Mouse (Mus musculus): Measurements from ENCODE around the gene Acsl5. TPM values are rescaled to one million over a fixed set of nuclear protein-coding genes. Genes with fewer than 3 reads are reported as not detected.
A peak's percentile ranks its signal among the peaks of the same experiment; 100 is the strongest.

Acsl5 gene
- total RNA-seq, 2 experiments from 2014 or later: 42.9 to 47.9 TPM

DNA sequence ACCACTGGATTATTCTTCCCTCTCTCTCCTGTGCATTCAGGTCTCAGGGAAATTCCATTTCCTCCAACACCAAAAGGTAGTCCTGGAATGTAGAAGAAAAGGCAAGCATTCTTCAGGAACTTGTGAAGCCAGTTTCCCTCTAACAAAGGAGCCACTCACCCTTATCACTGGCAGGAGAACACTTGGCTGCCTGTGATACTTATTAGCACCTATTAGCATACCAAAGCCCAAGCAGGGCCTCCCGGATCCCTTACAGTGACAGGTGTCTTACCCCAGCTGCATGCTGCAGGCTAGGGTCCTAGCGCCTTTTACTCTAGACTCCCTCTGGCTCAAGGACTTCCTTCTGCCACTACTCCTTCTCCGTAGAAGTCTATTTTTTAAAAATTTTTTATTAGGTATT is 19.7 kb downstream of the Acsl5 start:
- no peak for DNase-seq (ENCODE audit: low spot score in 2 of 2)
- intact Hi-C loops (cut with DNase I): no loop called here

DNA sequence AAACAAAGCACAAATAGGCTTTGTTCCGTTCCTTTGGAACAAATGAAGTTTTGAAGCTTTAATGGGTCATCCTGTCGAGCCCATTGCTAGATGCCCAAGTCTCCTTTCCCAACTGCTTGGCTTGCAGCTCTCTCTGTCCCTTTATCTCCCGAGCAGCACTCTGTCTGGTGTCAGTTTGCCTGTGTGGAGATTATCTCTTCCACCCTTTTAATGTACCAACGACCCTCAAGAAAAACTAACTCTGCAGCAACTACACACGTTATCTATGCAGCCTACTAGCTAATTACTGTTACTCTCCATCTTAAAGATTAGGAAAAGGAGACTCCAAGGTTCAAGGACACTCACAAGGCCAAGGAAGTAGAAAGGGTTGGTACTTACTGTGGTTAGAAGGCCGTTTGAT is 21.6 kb downstream of the Acsl5 start:
- DNase-seq (ENCODE audit: low spot score in 2 of 2): no peak
- intact Hi-C loops (cut with DNase I): no loop called here

- intact Hi-C loops (cut with DNase I): no loop called here
- no peak for DNase-seq (ENCODE audit: low spot score in 2 of 2)
Observed at GRCm38 (mm10) chr19:55276100-55276499, 24.4 kb downstream of the Acsl5 start.

- no peak for DNase-seq (ENCODE audit: low spot score in 2 of 2)
- intact Hi-C loops (cut with DNase I): no loop called here
Observed at GRCm38 (mm10) chr19:55276770-55277169, 25.0 kb downstream of the Acsl5 start.

GRCm38 (mm10) chr19:55284093-55284492 is 32.4 kb downstream of the Acsl5 start:
- DNase-seq (ENCODE audit: low spot score in 2 of 2): no peak
- intact Hi-C loops (cut with DNase I): no loop called here

DNA sequence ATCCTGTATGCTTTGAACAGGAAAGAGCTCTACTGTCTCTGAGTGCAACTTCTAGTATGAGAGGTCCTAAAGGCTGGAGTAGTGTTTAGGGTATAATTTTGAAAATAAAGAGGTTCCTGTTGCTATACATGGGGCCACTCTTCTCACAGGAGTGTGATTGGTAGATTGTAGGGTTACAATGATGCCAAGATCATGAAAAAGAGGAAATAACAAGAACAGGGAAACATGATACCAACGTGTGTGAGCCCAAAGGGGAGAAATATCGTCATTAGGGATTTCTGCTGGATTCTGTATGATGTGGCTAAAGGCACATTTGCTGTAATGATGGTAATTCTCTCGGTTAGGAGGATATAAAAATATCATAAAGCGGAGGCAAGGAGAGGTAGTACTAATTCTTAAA is 34.3 kb downstream of the Acsl5 start:
- DNase-seq (ENCODE audit: low spot score in 2 of 2): no peak
- intact Hi-C loops (cut with DNase I): no loop called here

DNA sequence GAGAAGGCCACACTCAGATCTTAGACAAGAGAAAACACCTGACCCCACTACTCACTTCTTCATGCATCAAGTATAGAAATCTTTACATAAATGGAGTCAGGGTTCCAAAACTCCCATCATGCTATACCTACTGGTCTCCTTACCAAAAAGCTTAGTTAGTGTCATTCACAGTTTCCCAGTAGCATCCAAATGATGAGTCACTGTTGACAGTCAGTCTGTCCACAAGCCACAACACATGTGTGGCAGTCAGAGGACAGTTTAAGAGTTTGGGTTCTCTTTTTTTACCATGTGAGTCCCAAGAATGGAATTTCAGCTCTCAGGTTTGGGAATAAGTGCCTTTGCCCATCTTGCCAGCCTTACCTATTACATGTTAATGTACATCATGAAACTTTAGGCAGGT is 37.2 kb downstream of the Acsl5 start:
- no peak for DNase-seq (ENCODE audit: low spot score in 2 of 2)
- intact Hi-C loops (cut with DNase I): no loop called here

- DNase-seq (ENCODE audit: low spot score in 2 of 2): no peak
- intact Hi-C loops (cut with DNase I): no loop called here
Observed at GRCm38 (mm10) chr19:55290621-55291270, 39.0 kb downstream of the Acsl5 start.

DNA sequence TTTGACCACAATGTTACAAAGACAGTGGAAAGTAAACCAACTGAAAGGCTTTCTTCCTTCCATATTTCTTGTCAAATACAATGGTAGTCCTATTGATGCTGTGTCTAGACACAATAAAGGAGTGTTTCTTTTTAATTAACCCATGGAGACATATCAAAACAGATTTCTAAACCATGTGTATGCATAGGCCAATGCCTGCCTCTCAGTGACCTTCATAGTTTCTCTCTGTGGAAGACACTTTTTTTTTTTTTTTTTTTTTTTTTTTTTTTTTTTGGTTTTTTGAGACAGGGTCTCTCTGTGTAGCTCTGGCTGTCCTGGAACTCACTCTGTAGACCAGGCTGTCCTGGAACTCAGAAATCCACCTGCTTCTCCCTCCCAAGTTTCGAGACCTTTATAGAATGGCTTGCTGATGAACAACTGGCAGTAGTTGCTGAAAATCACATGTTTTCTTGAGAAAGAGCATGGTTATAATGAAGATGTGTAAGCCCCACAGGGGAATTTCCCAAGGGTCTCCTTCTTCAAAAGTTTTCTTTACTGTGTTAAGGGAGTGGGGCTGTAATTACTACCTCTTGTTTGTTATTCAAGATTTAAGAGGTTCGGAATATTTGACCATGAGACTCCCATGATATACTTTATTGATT is 40.6 kb downstream of the Acsl5 start:
- intact Hi-C loops (cut with DNase I): no loop called here
- DNase-seq (ENCODE audit: low spot score in 2 of 2): no peak

GRCm38 (mm10) chr19:55293175-55293574 is 41.4 kb downstream of the Acsl5 start:
- intact Hi-C loops (cut with DNase I): no loop called here
- DNase-seq (ENCODE audit: low spot score in 2 of 2): no peak

- intact Hi-C loops (cut with DNase I): no loop called here
- no peak for DNase-seq (ENCODE audit: low spot score in 2 of 2)
Observed at GRCm38 (mm10) chr19:55295075-55295474, 43.3 kb downstream of the Acsl5 start.

- intact Hi-C loops (cut with DNase I): no loop called here
- DNase-seq (ENCODE audit: low spot score in 2 of 2): no peak
Observed at GRCm38 (mm10) chr19:55295556-55295955, 43.8 kb downstream of the Acsl5 start.

DNA sequence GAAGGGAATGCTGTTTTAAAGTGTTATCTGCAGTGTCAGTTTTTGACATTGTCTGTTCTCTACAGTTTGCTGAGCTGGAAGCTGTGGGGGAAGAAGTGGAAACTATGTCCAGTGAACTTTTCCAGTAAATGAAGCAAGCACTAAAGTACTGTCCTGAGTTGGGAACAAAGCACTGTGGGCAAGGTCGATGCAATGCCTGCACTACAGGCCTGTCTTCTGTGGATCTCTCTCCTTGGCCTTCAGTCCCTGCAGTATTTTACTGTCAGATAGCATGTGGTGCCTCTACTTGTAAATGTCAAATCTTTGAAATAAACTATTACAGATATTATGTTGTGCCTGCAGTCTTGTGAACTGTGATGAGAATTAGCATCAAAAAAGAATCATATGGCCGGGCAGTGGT is 44.6 kb downstream of the Acsl5 start:
- DNase-seq (ENCODE audit: low spot score in 2 of 2): no peak
- intact Hi-C loops (cut with DNase I): no loop called here

DNA sequence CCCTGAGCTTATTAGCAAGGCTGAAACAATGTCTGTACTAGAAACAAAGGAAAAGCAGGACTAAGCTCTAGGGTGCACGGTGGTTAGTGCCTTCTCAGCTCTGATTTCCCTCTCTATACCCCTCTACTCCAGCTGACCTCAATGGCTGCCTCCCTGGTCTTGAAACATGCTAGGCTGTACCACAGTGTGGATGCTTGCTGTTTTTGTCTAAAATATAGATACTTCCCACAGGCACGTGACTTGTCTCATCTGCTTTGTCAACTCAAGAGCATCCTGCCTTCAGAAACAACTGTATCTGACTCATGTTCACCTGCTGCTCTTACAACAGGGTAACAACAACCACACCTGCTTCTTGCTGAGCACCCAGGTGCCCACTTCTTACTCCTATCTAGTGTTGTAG is 45.8 kb downstream of the Acsl5 start:
- no peak for DNase-seq (ENCODE audit: low spot score in 2 of 2)
- intact Hi-C loops (cut with DNase I): no loop called here

DNA sequence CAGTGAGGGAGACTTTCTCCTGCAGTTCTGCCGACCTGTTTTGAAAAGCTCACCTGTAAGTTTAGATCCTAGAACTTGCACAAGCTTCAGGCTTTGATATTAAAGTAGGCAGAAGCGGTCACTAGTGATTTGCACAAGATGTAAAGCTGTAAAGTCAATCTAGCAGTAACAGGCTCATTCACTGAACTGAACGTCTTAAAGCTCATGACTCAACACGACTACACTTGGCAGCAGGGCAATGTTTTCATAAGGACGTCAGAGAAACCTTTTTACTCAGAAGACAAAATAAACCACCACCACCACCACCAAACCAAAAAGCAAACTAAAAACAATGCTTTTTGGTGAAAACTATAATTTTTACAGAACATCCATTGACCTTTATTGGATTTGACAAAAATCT is 46.2 kb downstream of the Acsl5 start:
- intact Hi-C loops (cut with DNase I): no loop called here
- no peak for DNase-seq (ENCODE audit: low spot score in 2 of 2)

DNA sequence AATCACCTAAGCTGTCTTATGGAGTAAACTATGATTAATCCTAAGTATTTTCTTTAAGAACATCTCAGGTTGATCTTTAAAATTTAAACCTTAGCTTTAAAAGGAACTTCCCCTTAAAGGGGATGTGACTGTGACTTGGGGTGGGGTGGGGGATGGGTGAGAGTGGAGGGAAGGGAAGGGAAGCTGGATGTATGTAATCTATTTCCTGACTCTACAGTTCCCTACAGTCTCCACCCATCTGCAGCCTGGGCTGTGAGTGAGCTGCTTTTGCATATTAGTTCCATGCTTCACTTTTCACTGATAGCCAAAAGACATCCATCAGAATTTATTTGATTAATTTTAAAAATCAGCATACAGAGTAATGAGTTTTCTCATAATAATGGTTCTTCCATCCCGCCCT is 47.6 kb downstream of the Acsl5 start:
- no peak for DNase-seq (ENCODE audit: low spot score in 2 of 2)
- intact Hi-C loops (cut with DNase I): no loop called here

DNA sequence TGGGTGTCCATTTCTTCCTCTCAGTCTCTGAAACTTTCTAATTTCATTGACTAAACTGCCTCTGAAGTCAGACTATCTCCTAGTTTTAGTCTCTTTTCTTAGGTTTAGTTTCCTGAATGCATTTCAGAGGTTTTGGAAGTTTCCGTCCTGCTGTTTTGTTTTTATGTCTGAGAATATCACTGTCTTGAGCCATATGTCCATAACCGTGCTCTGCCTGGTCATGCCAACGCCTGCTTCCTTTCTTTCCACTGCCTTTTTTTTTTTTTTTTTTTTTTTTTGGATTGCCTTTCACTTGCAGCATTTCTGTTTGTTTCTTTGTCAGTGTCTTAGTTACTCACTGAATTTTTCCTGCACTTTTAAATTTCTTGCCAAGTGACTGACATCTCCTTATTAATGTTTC is 48.8 kb downstream of the Acsl5 start:
- intact Hi-C loops (cut with DNase I): no loop called here
- DNase-seq (ENCODE audit: low spot score in 2 of 2): no peak

DNA sequence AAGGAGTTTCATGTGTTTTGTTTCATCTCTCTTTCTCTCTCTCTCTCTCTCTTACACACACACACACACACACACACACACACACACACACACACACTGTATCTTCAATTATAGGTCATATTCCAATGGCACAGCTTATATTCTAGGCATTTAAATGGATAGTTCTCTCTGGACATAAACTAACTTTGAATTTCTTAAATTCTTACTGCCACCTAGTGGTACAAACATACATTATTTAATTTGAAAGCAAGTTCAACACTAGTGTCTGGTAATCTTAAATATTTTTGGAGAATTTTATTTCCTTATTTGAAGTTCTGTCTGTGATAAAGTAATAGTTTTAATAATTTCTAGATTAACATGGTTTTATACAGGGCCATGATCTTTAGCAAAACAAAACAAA is 53.3 kb downstream of the Acsl5 start:
- intact Hi-C loops (cut with DNase I): no loop called here
- DNase-seq (ENCODE audit: low spot score in 2 of 2): no peak

GRCm38 (mm10) chr19:55311874-55312273 is 60.1 kb downstream of the Acsl5 start:
- intact Hi-C loops (cut with DNase I): loop anchor here (10.0 kb wide), 1 partner anchor 217 kb away; no protein-coding TSS in a partner anchor
- DNase-seq (ENCODE audit: low spot score in 2 of 2): no peak

- intact Hi-C loops (cut with DNase I): loop anchor here (10.0 kb wide), 1 partner anchor 219 kb away; no protein-coding TSS in a partner anchor
- no peak for DNase-seq (ENCODE audit: low spot score in 2 of 2)
Observed at GRCm38 (mm10) chr19:55313649-55314048, 61.9 kb downstream of the Acsl5 start.

DNA sequence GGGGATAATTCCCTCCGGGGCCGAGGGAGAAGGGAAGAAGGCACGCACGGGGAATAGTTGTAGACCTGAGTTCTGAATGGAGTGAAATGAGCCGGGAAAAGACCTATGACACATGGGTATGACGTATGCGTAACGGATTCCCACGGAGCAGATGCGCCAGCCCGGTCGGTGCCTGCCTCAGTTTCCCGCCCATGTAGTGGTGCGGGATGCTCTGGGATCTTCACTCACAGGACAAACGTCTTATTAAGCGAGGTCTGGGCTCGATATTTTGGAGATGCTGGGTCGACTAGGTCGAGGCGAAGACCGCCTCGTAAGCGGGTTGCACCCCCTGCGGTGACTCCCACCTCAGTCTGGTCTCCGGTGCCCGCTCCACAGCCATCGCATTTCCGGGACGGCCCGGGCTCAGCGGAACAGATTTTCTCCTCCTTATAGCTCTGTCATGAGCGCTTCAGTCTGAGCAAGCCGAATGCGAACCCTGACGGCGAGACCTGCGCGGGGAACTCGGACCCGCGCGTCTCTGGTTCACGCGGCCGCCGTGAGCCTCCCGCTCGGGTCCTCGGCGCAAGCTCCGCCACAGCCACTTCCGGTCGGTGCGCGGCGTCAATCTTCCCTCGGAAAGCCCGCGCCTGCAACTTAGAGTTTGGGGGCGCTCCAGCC is 63.8 kb downstream of the Acsl5 start, which contains the start of gene Zdhhc6:
TSS of gene Zdhhc6 (minus strand) at position 581 of the 657 bp plus-strand sequence.
- peak; percentile 82 to 89 for DNase-seq (ENCODE audit: low spot score in 2 of 2)
- intact Hi-C loops (cut with DNase I): loop anchor here (10.0 kb wide), 1 partner anchor 221 kb away; no protein-coding TSS in a partner anchor
